Mouse (Mus musculus) forebrain, embryonic 12.5 days (tissue): ENCODE measurements around the gene Hs3st4. TPM values are rescaled to one million over a fixed set of nuclear protein-coding genes. Genes with fewer than 3 reads are reported as not detected.

Source experiments
- ATAC-seq: fragments of 200-750 bp; cut with Nextera tagmentation; 2 replicates; pipeline ENCODE4 v1.8.0; 2017; ENCODE audit warnings: moderate TSS enrichment; ENCODE audit not compliant: low FRiP score
- H3K27ac ChIP-seq: fragments of 300-500 bp; sonication (generic); 2 replicates; pipeline ENCODE4 v1.5.1; 2016; ENCODE audit warnings: mild to moderate bottlenecking
- H3K27me3 ChIP-seq: fragments of 300-500 bp; sonication (generic); 2 replicates; pipeline ENCODE4 v1.6.1; 2016; ENCODE audit warnings: mild to moderate bottlenecking
- H3K36me3 ChIP-seq: fragments of 300-500 bp; sonication (generic); replicated peaks from 2 replicates; pipeline ENCODE4 v1.6.1; 2016; ENCODE audit warnings: mild to moderate bottlenecking
- H3K4me1 ChIP-seq: fragments of 300-500 bp; sonication (generic); 2 replicates; pipeline ENCODE4 v1.6.1; 2016
- H3K4me2 ChIP-seq: fragments of 300-500 bp; sonication (generic); 2 replicates; pipeline ENCODE4 v1.6.1; 2016; ENCODE audit warnings: mild to moderate bottlenecking, moderate library complexity
- H3K4me3 ChIP-seq: fragments of 300-500 bp; sonication (generic); replicated peaks from 2 replicates; pipeline ENCODE4 v1.5.1; 2016; ENCODE audit warnings: mild to moderate bottlenecking
- H3K9ac ChIP-seq: fragments of 300-500 bp; sonication (generic); 2 replicates; pipeline ENCODE4 v1.6.1; 2016; ENCODE audit warnings: mild to moderate bottlenecking
- H3K9me3 ChIP-seq: fragments of 300-500 bp; sonication (generic); 2 replicates; pipeline ENCODE4 v1.6.1; 2016
- WGBS: fragments of 180-500 bp; shearing (Covaris S2); methylation state at CpG from one replicate; pipeline ENCODE4 v1.1.7; 2016; 5-methylcytosine and 5-hydroxymethylcytosine counted together
- polyA plus RNA-seq: library from polyadenylated mRNA; unstranded; fragments of >200 nt; fragmentation: Nextera tagmentation; extraction: Ambion mirVana; gene quantifications from 2 replicates; pipeline ENCODE4 v1.2.1, GENCODE M21; 2016

Gene Hs3st4
- polyA plus RNA-seq, 1 experiment from 2014 or later, result 1.4 TPM

DNA sequence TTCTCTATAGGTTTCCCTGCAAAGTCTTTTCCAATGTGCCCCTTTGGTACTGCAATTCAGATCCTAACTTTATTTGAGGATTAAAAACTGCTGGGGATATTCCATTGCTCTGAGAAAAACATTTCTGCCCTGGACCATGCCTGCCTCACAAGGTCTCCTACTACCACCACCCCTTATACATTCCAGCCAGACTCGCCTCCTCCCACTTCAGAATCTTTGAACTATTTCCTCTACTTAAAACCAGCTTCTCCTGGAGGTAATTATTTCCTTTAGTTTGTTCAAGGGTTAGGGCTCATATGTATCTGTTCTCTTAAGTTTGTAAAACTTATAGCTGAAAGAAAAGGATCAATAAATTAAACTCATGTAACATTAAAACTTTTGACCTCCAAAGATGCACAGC is 389.6 kb downstream of the Hs3st4 start:
- no peaks in the 10 kb centered on the region for H3K9me3 ChIP-seq
- no peaks in the 10 kb centered on the region for H3K36me3 ChIP-seq
- no peak overlapping the region for H3K4me2 ChIP-seq
- H3K27ac ChIP-seq, result no peak overlapping the region
- no peak overlapping the region for H3K4me3 ChIP-seq
- H3K27me3 ChIP-seq, result no peaks in the 10 kb centered on the region
- H3K9ac ChIP-seq, result no peak overlapping the region
- no peak for ATAC-seq
- H3K4me1 ChIP-seq, result no peaks in the 10 kb centered on the region
- WGBS, result 84% methylated on average over 1 of the region's 1 CpGs

GRCm38 (mm10) chr7:124372697-124373096 is 390.0 kb downstream of the Hs3st4 start:
- H3K9ac ChIP-seq, result no peak overlapping the region
- WGBS, result 94% methylated on average over 2 of the region's 2 CpGs
- H3K36me3 ChIP-seq, result no peaks in the 10 kb centered on the region
- no peak overlapping the region for H3K27ac ChIP-seq
- no peaks in the 10 kb centered on the region for H3K4me1 ChIP-seq
- no peaks in the 10 kb centered on the region for H3K27me3 ChIP-seq
- H3K9me3 ChIP-seq, result no peaks in the 10 kb centered on the region
- no peak for ATAC-seq
- H3K4me3 ChIP-seq, result no peak overlapping the region
- no peak overlapping the region for H3K4me2 ChIP-seq

DNA sequence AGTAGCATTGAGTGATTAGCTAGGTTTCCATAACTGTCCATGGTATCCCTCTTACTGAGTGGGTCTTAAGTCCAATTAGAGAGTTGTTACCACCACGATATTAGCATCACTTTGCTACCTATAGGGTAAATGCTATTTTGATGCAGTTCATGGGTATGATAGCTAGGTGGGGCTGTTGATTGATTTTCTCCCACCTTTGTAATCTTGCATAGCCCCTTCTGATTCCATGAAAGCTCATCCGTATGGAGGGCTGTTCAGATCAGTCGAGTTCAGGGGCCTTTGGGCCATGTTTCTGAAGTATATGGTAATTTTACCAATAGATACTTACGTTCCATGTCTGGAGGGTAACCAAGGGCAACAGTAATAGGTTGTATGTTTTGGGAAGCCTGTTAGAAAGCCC is 400.8 kb downstream of the Hs3st4 start:
- WGBS, result 29% methylated on average over 4 of the region's 4 CpGs
- H3K27me3 ChIP-seq, result no peaks in the 10 kb centered on the region
- no peaks in the 10 kb centered on the region for H3K9me3 ChIP-seq
- no peak overlapping the region for H3K4me2 ChIP-seq
- no peaks in the 10 kb centered on the region for H3K36me3 ChIP-seq
- no peak overlapping the region for H3K4me3 ChIP-seq
- no peaks in the 10 kb centered on the region for H3K4me1 ChIP-seq
- H3K9ac ChIP-seq, result no peak overlapping the region
- peak; percentile 63 for ATAC-seq
- H3K27ac ChIP-seq, result no peak overlapping the region

GRCm38 (mm10) chr7:124399184-124399583 is 416.5 kb downstream of the Hs3st4 start:
- no peak for ATAC-seq
- Histone ChIP-seq H3K4me1 (no peaks in the 10 kb centered on the region), H3K27me3 (no peaks in the 10 kb centered on the region), H3K4me2 (no peak overlapping the region), H3K9ac (no peak overlapping the region), H3K36me3 (no peaks in the 10 kb centered on the region), H3K9me3 (no peaks in the 10 kb centered on the region), H3K27ac (no peak overlapping the region), H3K4me3 (no peak overlapping the region)

- Histone ChIP-seq H3K4me2 (no peak overlapping the region), H3K27ac (no peak overlapping the region), H3K4me3 (no peak overlapping the region), H3K9ac (no peak overlapping the region), H3K4me1 (no peaks in the 10 kb centered on the region), H3K36me3 (no peaks in the 10 kb centered on the region), H3K27me3 (no peaks in the 10 kb centered on the region), H3K9me3 (no peaks in the 10 kb centered on the region)
- ATAC-seq, result no peak
Measured at GRCm38 (mm10) chr7:124426951-124427350, 444.3 kb downstream of the Hs3st4 start.
